Mouse (Mus musculus): Measurements from ENCODE around the gene Ngrn. TPM values are rescaled to one million over a fixed set of nuclear protein-coding genes. Genes with fewer than 3 reads are reported as not detected.
A peak's percentile ranks its signal among the peaks of the same experiment; 100 is the strongest.

Gene Ngrn
- polyA plus RNA-seq, 1 experiment: 26.8 TPM

- peak within 1 kb of the TSS; percentile 77 for H3K4me3 ChIP-seq (replicated peaks; ENCODE audit: control insufficient read depth, low read depth, low read length)
- TF ChIP-seq CTCF (IDR thresholded peaks at IDR 0.05; ENCODE audit: control insufficient read depth, insufficient read depth, low read length) (peak; percentile 30; the same call in 1 of the 2 replicates), POLR2A (IDR thresholded peaks at IDR 0.05; ENCODE audit: borderline replicate concordance, control insufficient read depth, low read depth, low read length) (peak; percentile 60; the same call in 1 of the 2 replicates)
- H3K4me1 ChIP-seq (ENCODE audit: control insufficient read depth, insufficient read depth, low read length): peaks cover 1% of the 10 kb centered on the region; the same call in 1 of the 2 replicates
- WGBS: under 1% methylated on average over 48 of the region's 48 CpGs
- peak within 1 kb of the TSS; percentile 80 for H3K27ac ChIP-seq (ENCODE audit: control insufficient read depth, insufficient read depth, low read depth, low read length, poor library complexity)
Measured at GRCm38 (mm10) chr7:80246148-80246721, 14.8 kb upstream of the Ngrn start, which contains the start of gene Ttll13. Gene Ttll13, plus strand, starts transcription at chr7:80246376.

GRCm38 (mm10) chr7:80246859-80247258 lies 14.2 kb upstream of the Ngrn start:
- WGBS: 8% methylated on average over 7 of the region's 7 CpGs
- Histone ChIP-seq H3K27ac (ENCODE audit: control insufficient read depth, insufficient read depth, low read depth, low read length, poor library complexity) (no peak overlapping the region), H3K4me3 (replicated peaks; ENCODE audit: control insufficient read depth, low read depth, low read length) (no peak overlapping the region), H3K4me1 (ENCODE audit: control insufficient read depth, insufficient read depth, low read length) (peaks cover 1% of the 10 kb centered on the region; the same call in 1 of the 2 replicates)
- no peak for TF ChIP-seq POLR2A (IDR thresholded peaks at IDR 0.05; ENCODE audit: borderline replicate concordance, control insufficient read depth, low read depth, low read length)
- no peak for TF ChIP-seq CTCF (IDR thresholded peaks at IDR 0.05; ENCODE audit: control insufficient read depth, insufficient read depth, low read length)

DNA sequence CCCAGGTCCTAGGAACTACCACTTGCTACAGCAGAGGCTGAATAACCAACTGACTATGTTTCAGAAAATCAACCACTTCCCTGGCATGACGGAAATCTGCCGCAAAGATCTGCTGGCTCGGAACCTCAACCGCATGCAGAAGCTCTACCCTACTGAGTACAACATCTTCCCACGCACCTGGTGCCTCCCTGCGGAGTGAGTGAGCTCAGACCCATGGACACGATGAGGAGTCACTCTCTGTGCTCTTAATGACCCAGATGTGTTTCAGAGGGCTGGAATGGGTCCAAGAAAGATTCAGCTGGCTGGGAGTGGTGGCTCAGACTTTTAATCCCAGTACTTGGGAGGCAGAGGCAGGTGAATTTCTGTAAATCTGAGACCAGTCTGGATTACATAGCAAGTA lies 8.6 kb upstream of the Ngrn start:
- no peak overlapping the region for H3K4me3 ChIP-seq (replicated peaks; ENCODE audit: control insufficient read depth, low read depth, low read length)
- H3K4me1 ChIP-seq (ENCODE audit: control insufficient read depth, insufficient read depth, low read length): no peaks in the 10 kb centered on the region
- no peak overlapping the region for H3K27ac ChIP-seq (ENCODE audit: control insufficient read depth, insufficient read depth, low read depth, low read length, poor library complexity)
- TF ChIP-seq POLR2A (IDR thresholded peaks at IDR 0.05; ENCODE audit: borderline replicate concordance, control insufficient read depth, low read depth, low read length) (no peak), CTCF (IDR thresholded peaks at IDR 0.05; ENCODE audit: control insufficient read depth, insufficient read depth, low read length) (no peak)
- 82% methylated on average over 7 of the region's 7 CpGs for WGBS

DNA sequence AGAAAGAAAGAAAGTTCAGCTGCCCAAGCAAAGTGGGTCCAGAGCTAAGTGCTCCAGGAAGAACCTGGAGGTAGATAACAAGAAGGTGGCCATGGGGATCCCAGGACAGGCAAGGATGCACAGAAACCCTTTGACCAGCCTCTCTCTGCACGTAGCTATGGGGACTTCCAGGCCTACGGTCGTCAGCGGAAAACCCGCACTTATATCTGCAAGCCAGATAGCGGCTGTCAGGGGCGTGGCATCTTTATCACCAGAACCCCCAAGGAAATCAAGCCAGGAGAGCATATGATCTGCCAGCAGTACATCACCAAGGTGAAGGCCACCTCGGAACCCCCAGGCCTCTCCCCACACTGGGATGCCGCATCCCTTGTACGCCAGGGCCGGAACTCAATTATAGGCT lies 8.1 kb upstream of the Ngrn start:
- Histone ChIP-seq H3K4me1 (ENCODE audit: control insufficient read depth, insufficient read depth, low read length) (no peaks in the 10 kb centered on the region), H3K4me3 (replicated peaks; ENCODE audit: control insufficient read depth, low read depth, low read length) (no peak overlapping the region), H3K27ac (ENCODE audit: control insufficient read depth, insufficient read depth, low read depth, low read length, poor library complexity) (no peak overlapping the region)
- TF ChIP-seq POLR2A (IDR thresholded peaks at IDR 0.05; ENCODE audit: borderline replicate concordance, control insufficient read depth, low read depth, low read length) (no peak), CTCF (IDR thresholded peaks at IDR 0.05; ENCODE audit: control insufficient read depth, insufficient read depth, low read length) (no peak)
- 66% methylated on average over 11 of the region's 11 CpGs for WGBS

DNA sequence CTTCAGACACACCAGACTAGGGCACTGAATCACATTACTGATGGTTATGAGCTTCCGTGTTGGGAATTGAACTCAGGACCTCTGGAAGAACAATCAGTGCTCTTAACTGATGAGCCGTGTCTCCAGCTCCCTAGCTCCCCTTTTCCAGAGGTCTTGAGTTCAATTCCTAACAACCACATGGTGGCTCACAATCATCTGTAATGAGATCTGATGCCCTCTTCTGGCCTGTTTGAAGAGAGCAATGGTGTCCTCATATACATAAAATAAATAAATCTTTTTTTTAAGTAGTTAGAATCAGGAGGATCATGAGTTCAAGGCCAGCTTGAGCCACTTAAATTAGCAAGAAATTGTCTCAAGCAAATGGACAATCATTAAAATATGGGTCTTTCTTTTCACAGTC lies 5.0 kb upstream of the Ngrn start:
- WGBS: 62% methylated on average over 2 of the region's 2 CpGs

DNA sequence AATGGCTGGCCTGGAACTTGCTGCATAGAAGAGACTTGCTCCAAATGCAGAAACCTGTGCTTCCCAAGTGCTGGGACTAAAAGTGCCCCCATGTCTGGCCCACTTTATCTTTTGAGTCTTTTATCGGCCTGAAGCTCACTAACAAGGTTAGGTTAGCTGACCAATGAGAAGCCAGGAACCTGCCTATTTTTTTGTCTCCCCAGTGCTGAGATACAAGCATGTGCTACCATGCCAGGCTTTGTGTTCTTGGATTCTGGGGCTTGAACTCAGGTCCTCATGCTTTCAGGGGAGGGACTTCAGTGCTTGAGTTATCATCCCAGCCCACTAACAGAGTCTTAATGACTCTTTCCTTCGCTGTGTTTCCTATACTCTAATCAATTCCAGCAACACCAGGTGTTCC lies 3.3 kb upstream of the Ngrn start:
- Histone ChIP-seq H3K4me1 (ENCODE audit: control insufficient read depth, insufficient read depth, low read length) (no peaks in the 10 kb centered on the region; the same call in none of the 2 replicates), H3K27ac (ENCODE audit: control insufficient read depth, insufficient read depth, low read depth, low read length, poor library complexity) (no peak overlapping the region), H3K4me3 (replicated peaks; ENCODE audit: control insufficient read depth, low read depth, low read length) (no peak overlapping the region)
- no peak for TF ChIP-seq POLR2A (IDR thresholded peaks at IDR 0.05; ENCODE audit: borderline replicate concordance, control insufficient read depth, low read depth, low read length)
- no peak for TF ChIP-seq CTCF (IDR thresholded peaks at IDR 0.05; ENCODE audit: control insufficient read depth, insufficient read depth, low read length)
- WGBS: 70% methylated on average over 2 of the region's 2 CpGs

More for the DNA sequence above, 5.0 kb upstream of the Ngrn start:
- no peak overlapping the region for H3K4me3 ChIP-seq (replicated peaks; ENCODE audit: control insufficient read depth, low read depth, low read length)
- no peaks in the 10 kb centered on the region; the same call in 1 of the 2 replicates for H3K4me1 ChIP-seq (ENCODE audit: control insufficient read depth, insufficient read depth, low read length)
- no peak overlapping the region for H3K27ac ChIP-seq (ENCODE audit: control insufficient read depth, insufficient read depth, low read depth, low read length, poor library complexity)
- no peak for TF ChIP-seq CTCF (IDR thresholded peaks at IDR 0.05; ENCODE audit: control insufficient read depth, insufficient read depth, low read length)
- TF ChIP-seq POLR2A (IDR thresholded peaks at IDR 0.05; ENCODE audit: borderline replicate concordance, control insufficient read depth, low read depth, low read length): no peak

DNA sequence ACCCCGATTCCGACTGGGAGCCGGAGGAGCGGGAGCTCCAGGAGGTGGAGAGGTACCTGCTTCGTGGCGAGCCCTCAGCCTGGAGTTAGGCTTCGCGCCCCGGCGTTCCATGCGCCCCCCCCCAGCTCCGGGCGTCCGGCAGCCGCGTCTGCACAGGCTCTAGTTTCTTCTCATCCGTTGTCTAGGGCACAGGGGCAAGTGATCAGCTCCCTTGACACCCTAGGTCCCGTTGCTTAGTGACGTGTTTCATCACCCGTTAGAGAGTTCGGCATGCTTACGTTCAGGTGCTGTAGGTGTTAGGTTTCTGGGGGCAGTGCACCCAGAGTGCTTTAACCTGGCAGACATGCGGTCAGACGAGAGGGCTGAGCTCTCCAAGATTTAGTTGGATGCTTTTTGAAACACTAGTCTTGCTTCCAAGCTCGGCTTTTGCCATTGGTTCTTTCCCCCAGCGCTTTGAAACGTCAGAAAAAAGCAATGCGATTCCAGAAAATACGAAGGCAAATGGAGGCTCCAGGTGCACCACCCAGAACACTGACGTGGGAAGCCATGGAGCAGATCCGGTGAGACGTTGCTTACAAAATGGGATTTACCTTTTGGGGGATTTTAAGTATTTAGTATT lies 466 bp downstream of the Ngrn start:
- TF ChIP-seq CTCF (IDR thresholded peaks at IDR 0.05; ENCODE audit: control insufficient read depth, insufficient read depth, low read length): no peak
- WGBS: 2% methylated on average over 32 of the region's 32 CpGs
- H3K27ac ChIP-seq (ENCODE audit: control insufficient read depth, insufficient read depth, low read depth, low read length, poor library complexity): peak overlapping the region; percentile 57
- no peaks in the 10 kb centered on the region; the same call in none of the 2 replicates for H3K4me1 ChIP-seq (ENCODE audit: control insufficient read depth, insufficient read depth, low read length)
- peak overlapping the region; percentile 91 for H3K4me3 ChIP-seq (replicated peaks; ENCODE audit: control insufficient read depth, low read depth, low read length)

DNA sequence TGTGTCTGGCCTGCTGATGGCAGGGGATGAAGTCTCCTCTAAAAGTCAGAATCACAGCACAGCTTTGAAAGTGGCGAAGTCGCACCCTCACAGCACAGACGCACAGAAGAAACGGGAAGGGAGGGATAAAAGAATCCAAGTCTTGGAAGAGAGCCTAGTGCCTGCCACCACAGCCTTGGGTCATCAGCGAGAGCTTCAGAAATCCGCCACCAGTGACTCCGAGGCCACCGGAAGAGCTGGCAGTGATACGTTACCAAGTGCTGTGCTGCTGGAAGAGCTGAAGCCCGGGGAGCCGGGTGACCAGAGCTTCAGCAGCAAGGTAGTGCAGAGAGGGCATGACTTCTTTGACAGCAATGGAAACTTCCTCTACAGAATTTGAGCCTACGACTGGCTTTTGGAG lies 3.6 kb downstream of the Ngrn start:
- no peak overlapping the region for H3K4me3 ChIP-seq (replicated peaks; ENCODE audit: control insufficient read depth, low read depth, low read length)
- TF ChIP-seq CTCF (IDR thresholded peaks at IDR 0.05; ENCODE audit: control insufficient read depth, insufficient read depth, low read length) (no peak), POLR2A (IDR thresholded peaks at IDR 0.05; ENCODE audit: borderline replicate concordance, control insufficient read depth, low read depth, low read length) (no peak)
- no peak overlapping the region for H3K27ac ChIP-seq (ENCODE audit: control insufficient read depth, insufficient read depth, low read depth, low read length, poor library complexity)
- WGBS: 91% methylated on average over 12 of the region's 12 CpGs
- no peaks in the 10 kb centered on the region; the same call in none of the 2 replicates for H3K4me1 ChIP-seq (ENCODE audit: control insufficient read depth, insufficient read depth, low read length)
